Mouse (Mus musculus) testis, adult 2 months (tissue): Measurements from ENCODE around the gene Myadm. TPM values are rescaled to one million over a fixed set of nuclear protein-coding genes. Genes with fewer than 3 reads are reported as not detected.

ENCODE experiments used
- H3K27ac ChIP-seq: fragments of 200-500 bp; 2 replicates; pipeline ENCODE4 v1.5.1; 2012; ENCODE audit warnings: low read depth, low read length; ENCODE audit not compliant: control insufficient read depth, insufficient read depth
- H3K27me3 ChIP-seq: fragments of 200-500 bp; 2 replicates; pipeline ENCODE4 v1.6.1; 2012; ENCODE audit warnings: mild to moderate bottlenecking, low read length, moderate library complexity; ENCODE audit not compliant: control insufficient read depth, insufficient read depth
- H3K36me3 ChIP-seq: fragments of 200-500 bp; 2 replicates; pipeline ENCODE4 v1.6.1; 2012; ENCODE audit warnings: mild to moderate bottlenecking, low read length; ENCODE audit not compliant: control insufficient read depth, insufficient read depth
- H3K4me1 ChIP-seq: fragments of 200-500 bp; 2 replicates; pipeline ENCODE4 v1.6.1; 2012; ENCODE audit warnings: low read length; ENCODE audit not compliant: control insufficient read depth, insufficient read depth
- H3K4me3 ChIP-seq: fragments of 200-500 bp; 2 replicates; pipeline ENCODE4 v1.5.1; 2012; ENCODE audit warnings: low read depth, mild to moderate bottlenecking, low read length, moderate library complexity, mixed read lengths; ENCODE audit not compliant: control insufficient read depth
- CTCF ChIP-seq: fragments of 200-500 bp; IDR thresholded peaks from 2 replicates; pipeline ENCODE4 v1.5.1; 2012; ENCODE audit warnings: low read depth, mild to moderate bottlenecking, inconsistent platforms, low read length, moderate library complexity; ENCODE audit not compliant: control insufficient read depth, insufficient read depth, insufficient replicate concordance
- POLR2A ChIP-seq: fragments of 200-500 bp; IDR thresholded peaks from 2 replicates; pipeline ENCODE4 v1.6.1; 2012; ENCODE audit warnings: low read depth, mild to moderate bottlenecking, inconsistent platforms, low read length, moderate library complexity; ENCODE audit not compliant: control insufficient read depth
- polyA plus RNA-seq: library from polyadenylated mRNA; depleted of rRNA; stranded (reverse); fragments of >200 nt; gene quantifications from 2 replicates; pipeline ENCODE4 v1.2.3, GENCODE M21; 2012

Myadm gene
- polyA plus RNA-seq, 1 experiment, result 20.4 TPM

GRCm38 (mm10) chr7:3308646-3309045 lies 19.8 kb downstream of the Myadm start:
- peaks cover 6% of the 10 kb centered on the region; the same call in 1 of the 2 replicates for H3K27me3 ChIP-seq
- no peaks in the 10 kb centered on the region for H3K36me3 ChIP-seq
- TF ChIP-seq POLR2A, result no peak
- TF ChIP-seq CTCF, result no peak
- peaks cover 8% of the 10 kb centered on the region for H3K4me1 ChIP-seq
- H3K27ac ChIP-seq, result no peak overlapping the region
- H3K4me3 ChIP-seq, result no peak overlapping the region

GRCm38 (mm10) chr7:3310233-3310632 lies 21.4 kb downstream of the Myadm start:
- Histone ChIP-seq H3K36me3 (no peaks in the 10 kb centered on the region), H3K4me3 (no peak overlapping the region), H3K4me1 (peaks cover 1% of the 10 kb centered on the region; the same call in 1 of the 2 replicates), H3K27me3 (no peaks in the 10 kb centered on the region), H3K27ac (no peak overlapping the region)
- TF ChIP-seq CTCF, result no peak
- no peak for TF ChIP-seq POLR2A

- TF ChIP-seq CTCF (no peak), POLR2A (no peak)
- no peaks in the 10 kb centered on the region for H3K4me1 ChIP-seq
- no peaks in the 10 kb centered on the region for H3K36me3 ChIP-seq
- no peaks in the 10 kb centered on the region for H3K27me3 ChIP-seq
- H3K27ac ChIP-seq, result no peak overlapping the region
- H3K4me3 ChIP-seq, result no peak overlapping the region
Measured at GRCm38 (mm10) chr7:3313571-3313970, 24.7 kb downstream of the Myadm start.

- H3K27me3 ChIP-seq, result no peaks in the 10 kb centered on the region
- no peaks in the 10 kb centered on the region for H3K36me3 ChIP-seq
- H3K4me1 ChIP-seq, result no peaks in the 10 kb centered on the region
- no peak overlapping the region for H3K4me3 ChIP-seq
- no peak overlapping the region for H3K27ac ChIP-seq
- TF ChIP-seq POLR2A, result no peak
- no peak for TF ChIP-seq CTCF
Measured at GRCm38 (mm10) chr7:3314121-3314520, 25.2 kb downstream of the Myadm start.

GRCm38 (mm10) chr7:3317704-3318103 lies 28.8 kb downstream of the Myadm start:
- Histone ChIP-seq H3K27ac (no peak overlapping the region), H3K27me3 (no peaks in the 10 kb centered on the region), H3K4me3 (no peak overlapping the region), H3K36me3 (no peaks in the 10 kb centered on the region), H3K4me1 (no peaks in the 10 kb centered on the region)
- TF ChIP-seq POLR2A (no peak), CTCF (no peak)

- no peak overlapping the region for H3K4me3 ChIP-seq
- no peaks in the 10 kb centered on the region for H3K36me3 ChIP-seq
- no peaks in the 10 kb centered on the region for H3K27me3 ChIP-seq
- H3K4me1 ChIP-seq, result no peaks in the 10 kb centered on the region
- H3K27ac ChIP-seq, result no peak overlapping the region
- TF ChIP-seq POLR2A (no peak), CTCF (no peak)
Measured at GRCm38 (mm10) chr7:3320856-3321255, 32.0 kb downstream of the Myadm start.

GRCm38 (mm10) chr7:3323826-3324225 lies 34.9 kb downstream of the Myadm start:
- no peaks in the 10 kb centered on the region for H3K4me1 ChIP-seq
- H3K36me3 ChIP-seq, result no peaks in the 10 kb centered on the region
- H3K27me3 ChIP-seq, result no peaks in the 10 kb centered on the region
- H3K4me3 ChIP-seq, result no peak overlapping the region
- no peak for TF ChIP-seq CTCF
- TF ChIP-seq POLR2A, result no peak
- H3K27ac ChIP-seq, result no peak overlapping the region

- H3K27me3 ChIP-seq, result peaks cover 2% of the 10 kb centered on the region; the same call in 1 of the 2 replicates
- H3K4me3 ChIP-seq, result no peak overlapping the region
- no peaks in the 10 kb centered on the region for H3K36me3 ChIP-seq
- H3K27ac ChIP-seq, result no peak overlapping the region
- H3K4me1 ChIP-seq, result peaks cover 24% of the 10 kb centered on the region
- no peak for TF ChIP-seq POLR2A
- no peak for TF ChIP-seq CTCF
Measured at GRCm38 (mm10) chr7:3327961-3328360, 39.1 kb downstream of the Myadm start.
